Mouse (Mus musculus): ENCODE data around the gene Adam12.

DNA sequence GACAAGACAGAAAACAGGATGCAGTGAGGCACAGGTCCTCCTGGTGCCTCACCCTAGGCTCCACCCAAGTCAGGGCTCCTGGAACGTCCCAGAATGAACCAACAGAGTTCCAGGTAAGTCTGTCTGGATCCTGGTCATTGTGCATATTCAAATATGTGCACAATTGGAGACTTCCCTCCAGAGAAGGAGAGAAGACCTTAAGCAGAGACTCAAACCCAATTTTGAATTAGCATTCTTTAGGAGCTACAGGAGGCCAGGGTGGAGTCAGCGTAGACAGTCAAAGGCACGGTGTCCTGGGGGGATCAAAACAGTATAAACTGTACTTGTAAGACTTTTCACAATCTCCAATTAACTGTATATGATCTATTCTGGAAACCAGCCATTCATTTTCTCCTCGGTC lies 40.5 kb upstream of the Adam12 start:
- no peak for TF ChIP-seq CTCF (IDR thresholded peaks at IDR 0.05)
- no peak for TF ChIP-seq POLR2A (IDR thresholded peaks at IDR 0.05; ENCODE audit: insufficient read depth, low read depth, low read length)

Measured in heart, adult 2 months (tissue).